Mouse (Mus musculus) lung, adult 18-20 months (tissue): Measurements from ENCODE around the gene Atrnl1.

Experiments
- DNase-seq, 2 experiments: peaks; one replicate each; pipeline ENCODE4 v3.0.0; 2022; ENCODE audit warnings: mixed read lengths in 2 of 2

Atrnl1 gene

DNA sequence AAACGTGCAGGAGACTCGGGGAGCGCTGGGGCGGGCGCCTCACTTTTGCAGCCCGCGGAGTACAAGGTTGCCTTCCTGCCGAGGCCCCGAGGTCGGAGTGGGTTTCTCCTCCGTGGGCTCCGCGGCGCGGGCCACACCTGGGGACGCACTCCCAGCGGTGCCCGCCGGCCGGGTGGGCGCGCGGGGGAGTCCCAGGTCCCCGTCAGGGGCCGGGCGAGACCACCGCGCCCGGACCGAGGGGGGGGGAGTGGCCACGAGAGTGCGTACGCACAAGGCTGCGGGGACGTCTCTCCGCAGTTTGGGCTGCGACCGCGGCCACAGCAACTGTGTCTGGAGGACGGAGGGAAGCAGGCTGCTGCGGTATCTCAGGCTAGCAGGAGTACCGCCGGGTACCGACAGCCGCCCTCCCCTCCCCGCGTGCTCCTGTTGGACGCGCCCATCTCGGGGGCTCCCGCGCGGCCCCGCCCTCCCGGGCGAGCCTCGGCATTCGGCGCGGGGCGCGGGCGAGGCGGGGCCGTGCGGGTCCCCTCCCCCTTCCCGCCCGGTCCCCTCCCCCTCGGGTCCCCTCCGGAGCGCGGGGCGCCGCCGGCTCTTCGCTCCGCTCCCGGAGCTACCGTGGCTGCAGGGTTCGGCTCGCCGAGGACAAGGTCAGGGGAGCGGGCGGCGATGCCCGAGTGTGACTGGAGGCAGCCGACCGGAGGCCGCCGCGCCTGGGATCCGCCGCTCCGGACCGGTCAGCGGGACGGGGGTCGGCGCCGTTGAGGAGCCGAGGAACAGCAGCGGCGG, at the start of gene Atrnl1:
Gene Atrnl1, plus strand, starts transcription at position 559 of the 786 bp plus-strand sequence.
- DNase-seq = peak; percentile 84 to 86

GRCm38 (mm10) chr19:57561486-57561885, 49.3 kb upstream of the Atrnl1 start:
- no peak for DNase-seq

- no peak for DNase-seq
Observed at GRCm38 (mm10) chr19:57569040-57569439, 41.8 kb upstream of the Atrnl1 start.

DNA sequence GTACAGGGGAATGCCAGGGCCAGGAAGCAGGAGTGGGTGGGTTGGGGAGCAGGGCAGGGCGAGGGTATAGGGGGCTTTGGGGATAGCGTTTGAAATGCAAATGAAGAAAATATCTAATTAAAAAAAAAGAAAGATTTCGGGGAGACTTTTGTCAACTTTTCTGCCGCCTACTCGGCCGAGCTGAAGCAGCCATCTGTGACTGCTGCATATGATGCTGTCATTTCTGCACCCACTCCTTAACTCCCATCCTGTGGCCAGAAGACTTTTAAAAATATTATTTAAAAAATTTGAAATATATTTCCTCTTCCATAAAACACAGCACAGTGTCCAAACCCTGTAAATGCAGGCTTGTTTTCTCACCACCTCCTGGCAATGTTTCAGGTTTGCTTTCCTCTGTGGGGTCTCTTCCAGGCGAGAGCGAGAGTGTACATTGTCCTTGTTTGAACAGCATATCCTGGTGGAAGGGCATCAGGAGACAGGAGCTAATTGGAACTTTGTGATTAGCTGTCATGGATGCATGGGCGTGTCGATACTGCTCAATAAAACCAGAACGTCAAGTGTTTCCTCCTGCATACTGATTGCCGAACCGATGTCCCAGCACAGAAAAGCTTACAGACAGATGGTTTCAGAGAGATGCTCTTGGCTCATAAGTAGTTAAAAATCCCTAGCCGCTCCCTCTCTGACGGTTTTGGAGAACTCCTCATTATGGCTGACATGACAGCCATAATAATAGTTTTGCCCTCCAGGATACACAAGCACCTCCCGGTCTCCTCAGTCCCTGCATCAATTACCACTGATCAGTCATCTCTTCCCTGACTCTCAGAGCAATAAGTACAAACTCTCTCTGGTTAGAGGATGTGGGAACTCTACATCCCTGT, 38.2 kb upstream of the Atrnl1 start:
- DNase-seq = no peak

- no peak for DNase-seq
Observed at GRCm38 (mm10) chr19:57573470-57573869, 37.4 kb upstream of the Atrnl1 start.

DNA sequence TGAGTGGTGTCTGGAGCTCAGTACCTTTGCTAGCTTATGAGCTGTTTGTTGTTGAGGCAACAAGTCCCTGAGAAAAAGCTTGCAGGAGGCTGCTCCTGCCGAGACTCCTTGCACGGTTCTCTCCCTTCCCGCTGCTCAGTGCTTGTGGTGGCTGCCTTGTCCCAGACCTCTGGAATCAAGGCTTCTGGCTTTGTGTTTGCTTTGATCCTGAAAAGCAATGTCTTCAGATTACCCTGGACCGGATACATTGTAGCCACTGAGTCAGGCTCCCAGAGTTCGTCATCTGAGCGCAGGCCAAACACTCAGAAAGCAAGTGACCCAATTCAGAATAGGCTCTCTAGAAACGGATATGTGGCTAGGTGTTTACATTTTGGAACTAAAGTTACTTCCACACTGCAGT, 35.8 kb upstream of the Atrnl1 start:
- DNase-seq = no peak

DNA sequence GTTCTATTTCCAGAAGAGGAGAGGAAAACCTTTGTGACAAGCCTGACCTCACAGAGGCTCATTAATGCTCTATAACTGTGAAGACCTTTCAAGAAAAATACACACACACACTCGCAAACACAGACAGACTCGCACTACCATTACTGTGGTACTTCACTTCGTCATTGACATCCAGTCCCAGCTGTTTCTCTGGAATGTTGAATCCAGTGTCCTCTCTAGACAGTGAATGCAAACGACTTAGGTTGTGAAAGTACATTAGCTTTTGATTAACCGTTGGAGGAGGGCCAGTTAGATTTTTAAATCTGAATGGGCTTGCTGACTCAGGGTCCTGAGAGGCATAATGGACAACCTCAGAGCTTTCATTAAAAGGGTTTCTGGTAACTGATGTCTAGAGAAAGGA, 34.0 kb upstream of the Atrnl1 start:
- no peak for DNase-seq

DNA sequence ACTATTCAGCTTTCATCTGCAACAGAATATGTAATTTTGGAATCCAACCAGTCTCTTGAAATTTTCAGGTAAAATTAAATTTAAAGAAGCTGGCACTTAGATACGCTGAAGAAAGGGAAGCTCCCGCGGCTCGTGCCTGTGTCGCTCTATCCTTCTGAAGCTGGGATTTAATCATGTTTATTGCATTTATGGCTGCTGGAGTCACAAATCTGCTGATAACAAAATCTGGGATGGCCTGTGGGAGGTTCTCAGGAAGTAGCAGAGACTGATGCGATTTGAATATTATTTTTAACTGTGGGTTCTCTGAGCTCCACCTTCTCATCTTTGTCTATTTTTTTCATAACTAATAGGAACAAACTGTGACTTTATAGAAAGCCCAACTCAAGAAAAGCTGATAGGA, 33.6 kb upstream of the Atrnl1 start:
- DNase-seq = no peak

DNA sequence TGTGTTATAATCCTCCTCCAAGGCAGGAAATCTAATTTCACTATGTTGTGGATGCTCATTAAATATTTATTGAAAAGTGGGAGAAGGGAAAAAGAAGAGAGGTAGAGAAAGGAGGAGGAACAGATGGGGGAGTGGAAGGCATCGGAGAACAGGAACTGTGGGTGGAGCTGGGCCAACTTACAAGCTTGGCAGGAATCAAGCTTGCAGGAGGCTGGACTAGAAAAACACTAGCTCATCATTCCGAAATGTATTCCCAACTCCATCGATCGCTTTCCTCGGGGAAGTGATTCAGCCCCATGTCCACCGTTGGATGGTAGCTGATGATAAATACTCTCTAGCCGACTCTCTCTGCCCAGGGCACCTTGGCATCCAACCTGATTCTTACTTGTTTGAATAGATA, 29.9 kb upstream of the Atrnl1 start:
- DNase-seq = no peak

GRCm38 (mm10) chr19:57585231-57585792, 25.5 kb upstream of the Atrnl1 start:
- DNase-seq = no peak

GRCm38 (mm10) chr19:57586172-57586571, 24.7 kb upstream of the Atrnl1 start:
- DNase-seq = no peak

DNA sequence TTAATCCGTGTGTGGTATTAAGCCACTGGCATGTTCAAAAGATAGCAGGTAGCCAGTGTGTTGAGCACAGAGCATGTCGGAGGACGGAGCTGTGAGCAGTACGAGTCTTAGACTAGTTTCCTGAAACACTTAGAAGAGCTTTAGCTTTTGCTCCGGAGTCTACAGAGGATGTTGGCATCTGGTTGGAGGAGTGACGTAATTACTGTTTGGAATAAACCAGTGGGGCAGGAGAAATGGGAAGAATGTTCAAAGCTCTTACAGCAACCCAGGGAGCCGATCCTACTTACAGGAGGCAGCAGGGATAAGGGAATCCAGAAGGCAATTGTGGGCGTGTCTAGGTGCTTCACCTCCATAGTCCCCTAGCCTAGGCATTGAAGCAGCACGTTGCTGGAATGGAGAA, 21.3 kb upstream of the Atrnl1 start:
- DNase-seq = no peak

GRCm38 (mm10) chr19:57590895-57591294, 19.9 kb upstream of the Atrnl1 start:
- no peak for DNase-seq

DNA sequence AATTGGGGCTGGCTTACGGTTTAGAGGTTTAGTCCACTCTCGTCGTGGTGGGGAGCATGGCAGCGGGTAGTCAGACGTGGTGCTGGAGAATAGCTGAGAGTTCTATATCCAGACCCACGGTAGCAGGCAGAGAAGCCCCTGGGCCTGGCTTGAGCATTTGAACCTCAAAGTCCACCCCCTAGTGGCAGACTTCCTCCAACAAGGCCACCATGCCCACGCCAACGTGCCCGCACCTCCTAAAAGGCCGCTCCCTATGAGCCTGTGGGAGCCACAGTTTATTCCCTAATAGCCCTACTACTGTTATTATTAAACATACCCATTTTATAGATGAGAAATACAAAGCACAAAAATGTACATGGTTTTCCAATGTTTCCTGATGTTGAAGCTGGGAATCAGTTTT, 19.2 kb upstream of the Atrnl1 start:
- DNase-seq = no peak

- no peak for DNase-seq
Observed at GRCm38 (mm10) chr19:57592355-57592754, 18.5 kb upstream of the Atrnl1 start.

DNA sequence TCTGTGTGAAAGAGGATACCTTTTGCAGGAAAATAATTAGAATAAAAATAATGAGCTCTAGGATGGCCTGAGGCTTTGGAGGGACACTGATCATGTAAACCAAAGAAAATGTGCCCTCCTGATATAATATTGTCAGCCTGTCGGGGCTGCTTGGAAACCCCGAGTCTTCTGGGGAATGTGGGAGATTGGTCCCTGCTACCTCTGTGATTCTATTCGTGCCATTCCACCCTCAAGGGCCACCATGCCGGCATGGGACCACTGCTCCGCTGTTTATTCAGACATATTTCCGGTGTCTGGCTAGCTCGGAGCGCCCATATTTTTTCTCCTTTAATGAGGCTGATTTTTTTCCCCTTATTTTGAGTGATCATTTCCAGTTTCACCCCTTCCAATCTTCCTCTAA, 11.7 kb upstream of the Atrnl1 start:
- no peak for DNase-seq

- peak; percentile 24 to 40 for DNase-seq
Observed at GRCm38 (mm10) chr19:57600233-57600929, 10.5 kb upstream of the Atrnl1 start.

DNA sequence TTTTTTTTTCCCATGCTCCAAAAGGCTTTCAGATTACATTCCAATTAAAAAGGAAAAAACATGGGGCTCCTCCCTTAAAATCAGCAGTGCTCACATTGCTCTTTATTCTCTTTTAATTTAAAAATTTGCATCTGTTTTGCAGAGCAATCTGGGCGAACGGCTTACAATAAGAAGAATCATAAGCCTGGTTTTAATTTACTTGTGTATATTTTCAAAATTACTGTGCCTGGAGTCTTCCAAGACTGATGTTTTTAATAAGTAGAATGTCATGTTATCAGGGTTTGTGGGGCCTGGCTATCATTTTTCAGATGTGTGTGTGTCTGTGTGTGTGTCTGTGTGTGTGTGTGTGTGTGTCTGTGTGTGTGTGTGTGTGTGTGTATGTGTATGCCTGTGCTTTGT, 9.9 kb upstream of the Atrnl1 start:
- no peak for DNase-seq

- DNase-seq = no peak
Observed at GRCm38 (mm10) chr19:57603593-57603992, 7.2 kb upstream of the Atrnl1 start.

DNA sequence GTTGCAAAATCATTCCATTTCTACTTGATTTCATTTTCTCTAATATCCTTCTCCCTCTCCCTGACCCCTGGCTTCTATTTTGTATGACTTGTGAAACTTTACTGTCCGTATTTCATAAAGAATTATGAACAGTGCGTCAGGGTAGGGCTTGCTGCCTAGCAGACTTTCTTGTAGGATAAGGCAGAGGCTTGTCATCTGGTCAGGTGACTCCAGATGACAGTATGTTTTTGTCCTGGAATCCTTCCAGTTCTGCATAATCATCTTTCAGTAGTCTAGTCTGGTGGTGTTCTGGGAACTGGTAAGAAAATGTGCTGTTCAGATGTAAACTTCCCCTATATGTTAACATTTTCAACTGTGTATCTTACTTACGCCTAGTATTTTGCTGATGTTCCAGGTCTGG, 4.9 kb upstream of the Atrnl1 start:
- no peak for DNase-seq

- no peak for DNase-seq
Observed at GRCm38 (mm10) chr19:57606351-57606750, 4.5 kb upstream of the Atrnl1 start.

DNA sequence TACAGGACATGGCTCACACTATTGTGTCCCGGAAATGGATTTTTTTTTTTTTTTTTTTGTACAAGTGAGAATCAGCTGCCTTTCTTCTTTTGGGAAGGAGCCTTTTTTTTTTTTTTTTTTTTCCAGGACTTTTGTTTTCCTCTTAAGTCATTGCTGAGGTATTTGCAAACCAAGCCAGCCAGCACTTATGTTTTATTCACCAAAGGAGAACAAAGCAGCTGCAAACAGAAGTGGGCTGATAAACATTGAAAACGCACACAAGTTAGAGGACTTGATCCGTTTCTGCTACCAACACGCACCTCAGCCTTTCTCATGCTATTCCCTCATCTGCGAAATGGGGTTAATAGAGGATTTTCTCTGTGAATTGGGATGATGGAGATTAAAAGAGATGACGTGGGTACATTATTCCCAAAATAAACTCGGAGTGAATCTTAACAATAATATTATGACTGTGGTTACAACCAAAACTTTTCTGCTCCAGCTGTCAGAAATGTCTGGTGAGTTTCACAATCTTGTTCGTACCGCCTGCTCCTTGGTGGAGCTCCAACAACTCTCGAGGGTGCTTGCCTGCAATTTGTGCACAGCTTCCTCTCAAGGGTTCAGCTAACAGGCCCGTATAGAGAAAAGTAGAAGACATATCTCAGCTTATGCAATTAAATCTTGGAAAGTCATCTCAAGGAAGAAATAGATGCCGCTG, 1.3 kb upstream of the Atrnl1 start:
- peak; percentile 78 to 85 for DNase-seq
